Mouse (Mus musculus) kidney, postnatal 0 days (tissue): ENCODE data around the gene Btn2a2. TPM values are rescaled to one million over a fixed set of nuclear protein-coding genes. Genes with fewer than 3 reads are reported as not detected.
A peak's percentile ranks its signal among the peaks of the same experiment; 100 is the strongest.

Experiments
- ATAC-seq: fragments of 200-750 bp; cut with Nextera tagmentation; replicated peaks from 2 replicates; pipeline ENCODE4 v1.8.0; 2017; ENCODE audit warnings: low read depth, moderate number of reproducible peaks, moderate TSS enrichment, moderate library complexity; ENCODE audit not compliant: low FRiP score
- DNase-seq: peaks from one replicate; pipeline ENCODE4 v3.0.0-alpha.2; 2016; ENCODE audit warnings: low spot score
- H3K27ac ChIP-seq: fragments of 300-500 bp; sonication (generic); 2 replicates; pipeline ENCODE4 v1.5.1; 2014; ENCODE audit warnings: mild to moderate bottlenecking
- H3K27me3 ChIP-seq: fragments of 300-500 bp; sonication (generic); 2 replicates; pipeline ENCODE4 v1.6.1; 2014; ENCODE audit warnings: low read length, mixed read lengths; ENCODE audit not compliant: insufficient read depth
- H3K36me3 ChIP-seq: fragments of 300-500 bp; sonication (generic); 2 replicates; pipeline ENCODE4 v1.6.1; 2014; ENCODE audit warnings: low read length, mixed read lengths; ENCODE audit not compliant: insufficient read depth
- H3K4me1 ChIP-seq: fragments of 300-500 bp; sonication (generic); replicated peaks from 2 replicates; pipeline ENCODE4 v1.6.1; 2014; ENCODE audit warnings: antibody characterized with exemption, low read length, mixed read lengths; ENCODE audit not compliant: insufficient read depth
- H3K4me2 ChIP-seq: fragments of 300-500 bp; sonication (generic); 2 replicates; pipeline ENCODE4 v1.6.1; 2014; ENCODE audit warnings: mild to moderate bottlenecking, low read length, moderate library complexity, mixed read lengths
- H3K4me3 ChIP-seq: fragments of 300-500 bp; sonication (generic); replicated peaks from 2 replicates; pipeline ENCODE4 v1.5.1; 2014; ENCODE audit warnings: low read depth, low read length
- H3K9ac ChIP-seq: fragments of 300-500 bp; sonication (generic); 2 replicates; pipeline ENCODE4 v1.6.1; 2014; ENCODE audit warnings: low read depth, low read length
- H3K9me3 ChIP-seq: fragments of 300-500 bp; sonication (generic); replicated peaks from 2 replicates; pipeline ENCODE4 v1.6.1; 2016; ENCODE audit warnings: low read length, inconsistent platforms, mixed read lengths
- CTCF ChIP-seq: IDR thresholded peaks from 2 replicates; pipeline ENCODE4 v1.5.1; 2016; ENCODE audit warnings: antibody characterized with exemption, low read depth, mild to moderate bottlenecking, moderate library complexity
- WGBS: fragments of 180-500 bp; shearing (Covaris S2); extraction: QIAGEN DNeasy Blood & Tissue Kit; methylation state at CpG from one replicate; pipeline ENCODE4 v1.1.7; 2014; 5-methylcytosine and 5-hydroxymethylcytosine counted together
- polyA plus RNA-seq: library from polyadenylated mRNA; unstranded; fragments of >200 nt; fragmentation: Nextera tagmentation; extraction: Ambion mirVana; gene quantifications from 2 replicates; pipeline ENCODE4 v1.2.1, GENCODE M21; 2015

Btn2a2 gene
- polyA plus RNA-seq, 1 experiment from 2014 or later: 0.28 TPM

DNA sequence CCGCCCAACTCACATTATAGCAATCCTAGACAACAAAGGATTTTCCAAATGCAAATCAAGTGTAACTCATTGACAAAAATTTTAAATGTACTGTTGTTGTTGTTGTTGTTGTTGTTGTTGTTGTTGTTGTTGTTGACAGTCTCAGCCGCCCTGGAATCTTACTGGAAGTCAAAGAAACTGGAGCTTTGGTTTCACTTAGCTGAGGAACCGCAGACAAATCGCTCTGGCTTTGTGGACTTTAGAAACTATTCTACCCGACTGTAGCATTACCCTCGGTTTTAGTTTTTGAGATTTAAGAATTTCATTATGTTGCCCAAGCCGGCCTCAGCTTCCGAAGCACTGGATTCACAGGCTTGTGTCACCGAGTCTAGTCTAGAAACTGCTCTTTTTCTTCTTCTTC is 34.7 kb downstream of the Btn2a2 start:
- Histone ChIP-seq H3K4me1 (no peaks in the 10 kb centered on the region), H3K9me3 (no peaks in the 10 kb centered on the region), H3K36me3 (no peaks in the 10 kb centered on the region), H3K9ac (peak overlapping the region; percentile 69), H3K4me3 (peak overlapping the region; percentile 68), H3K27me3 (no peaks in the 10 kb centered on the region), H3K4me2 (peak overlapping the region; percentile 61), H3K27ac (peak overlapping the region; percentile 86)
- no peak for TF ChIP-seq CTCF
- ATAC-seq (no peak), DNase-seq (peak; percentile 65)
- 1% methylated on average over 9 of the region's 9 CpGs for WGBS

GRCm38 (mm10) chr13:23453362-23453862 is 35.2 kb downstream of the Btn2a2 start:
- under 1% methylated on average over 25 of the region's 25 CpGs for WGBS
- Histone ChIP-seq H3K27me3 (no peaks in the 10 kb centered on the region), H3K4me2 (peak overlapping the region; percentile 61), H3K4me1 (no peaks in the 10 kb centered on the region), H3K36me3 (no peaks in the 10 kb centered on the region), H3K4me3 (peak overlapping the region; percentile 68), H3K27ac (peak overlapping the region; percentile 86), H3K9ac (peak overlapping the region; percentile 69), H3K9me3 (no peaks in the 10 kb centered on the region)
- DNase-seq (peak; percentile 89), ATAC-seq (peak; percentile 81)
- TF ChIP-seq CTCF: no peak

- H3K4me2 ChIP-seq: peak overlapping the region; percentile 71
- no peak for ATAC-seq
- no peak for TF ChIP-seq CTCF
Observed at GRCm38 (mm10) chr13:23450398-23450797, 38.3 kb downstream of the Btn2a2 start.

GRCm38 (mm10) chr13:23449235-23450095 is 39.2 kb downstream of the Btn2a2 start:
- H3K9ac ChIP-seq: peak overlapping the region; percentile 47; the same call in 1 of the 2 replicates
- peak overlapping the region; percentile 51 for H3K4me3 ChIP-seq
- no peaks in the 10 kb centered on the region for H3K27me3 ChIP-seq
- no peak for TF ChIP-seq CTCF
- ATAC-seq (no peak), DNase-seq (peak; percentile 90)
- H3K27ac ChIP-seq: peak overlapping the region; percentile 26; the same call in 1 of the 2 replicates
- no peaks in the 10 kb centered on the region for H3K36me3 ChIP-seq
- H3K4me2 ChIP-seq: peak overlapping the region; percentile 71
- WGBS: under 1% methylated on average over 24 of the region's 24 CpGs
- no peaks in the 10 kb centered on the region for H3K4me1 ChIP-seq
- no peaks in the 10 kb centered on the region for H3K9me3 ChIP-seq

More at GRCm38 (mm10) chr13:23450398-23450797, 38.3 kb downstream of the Btn2a2 start:
- Histone ChIP-seq H3K4me3 (peak overlapping the region; percentile 51), H3K27me3 (no peaks in the 10 kb centered on the region), H3K36me3 (no peaks in the 10 kb centered on the region), H3K9me3 (no peaks in the 10 kb centered on the region), H3K9ac (peak overlapping the region; percentile 47; the same call in 1 of the 2 replicates), H3K27ac (no peak overlapping the region), H3K4me1 (no peaks in the 10 kb centered on the region)
- WGBS: under 1% methylated on average over 15 of the region's 15 CpGs
- DNase-seq: peak; percentile 79

GRCm38 (mm10) chr13:23448758-23449157 is 39.9 kb downstream of the Btn2a2 start:
- Histone ChIP-seq H3K9me3 (no peaks in the 10 kb centered on the region), H3K4me3 (no peak overlapping the region; the same call in 1 of the 2 replicates), H3K4me1 (no peaks in the 10 kb centered on the region), H3K36me3 (no peaks in the 10 kb centered on the region), H3K27ac (no peak overlapping the region), H3K4me2 (0 out of 2 replicates have a peak overlapping the region, but pooled peaks have one; percentile 71), H3K27me3 (no peaks in the 10 kb centered on the region), H3K9ac (no peak overlapping the region)
- TF ChIP-seq CTCF: no peak
- no peak for ATAC-seq
- 53% methylated on average over 3 of the region's 3 CpGs for WGBS
- no peak for DNase-seq

DNA sequence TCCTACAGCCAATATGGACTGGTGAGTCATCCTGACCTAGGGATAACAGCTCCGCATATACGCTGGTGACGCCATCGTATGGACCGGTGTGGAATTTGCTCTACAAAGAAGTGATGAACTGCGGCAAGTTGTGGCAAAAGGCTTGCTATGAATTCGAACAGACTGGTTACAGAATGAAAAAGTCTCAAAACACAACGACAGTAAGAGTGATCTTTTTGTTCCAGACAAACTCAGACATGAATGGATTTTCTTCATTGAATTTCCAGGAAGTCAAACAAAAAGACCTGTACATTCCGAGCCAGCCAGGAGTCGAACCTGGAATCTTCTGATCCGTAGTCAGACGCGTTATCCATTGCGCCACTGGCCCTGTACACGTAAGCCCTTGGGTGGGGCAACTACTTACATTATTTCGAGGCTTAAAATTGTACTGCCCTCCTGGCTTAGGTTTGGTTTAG is 42.1 kb downstream of the Btn2a2 start:
- Histone ChIP-seq H3K4me3 (peak overlapping the region; percentile 70), H3K4me2 (peak overlapping the region; percentile 65), H3K9ac (peak overlapping the region; percentile 29; the same call in 1 of the 2 replicates), H3K9me3 (no peaks in the 10 kb centered on the region), H3K27ac (peak overlapping the region; percentile 32; the same call in 1 of the 2 replicates), H3K36me3 (no peaks in the 10 kb centered on the region), H3K4me1 (no peaks in the 10 kb centered on the region), H3K27me3 (no peaks in the 10 kb centered on the region)
- peak; percentile 70 for ATAC-seq
- no peak for TF ChIP-seq CTCF
- WGBS: under 1% methylated on average over 16 of the region's 16 CpGs
- DNase-seq: peak; percentile 85
